Mouse (Mus musculus) CH12.LX (cell line): ENCODE results near the gene Dnajb1. TPM values are rescaled to one million over a fixed set of nuclear protein-coding genes. Genes with fewer than 3 reads are reported as not detected.

Experiments
- DNase-seq: peaks from one replicate; pipeline ENCODE4 v3.0.0-alpha.2; 2013; ENCODE audit errors: extremely low read depth
- H3K27ac ChIP-seq: 2 replicates; pipeline ENCODE4 v1.5.1; 2012; ENCODE audit warnings: low read depth, mild to moderate bottlenecking, control low read depth, moderate library complexity; ENCODE audit not compliant: insufficient read depth
- H3K27me3 ChIP-seq: replicated peaks from 2 replicates; pipeline ENCODE3; 2012; ENCODE audit warnings: inconsistent platforms
- H3K36me3 ChIP-seq, 2 experiments: replicated peaks in 1 of 2; 2 replicates each; pipeline versions ENCODE3 to v1.6.1; 2012; ENCODE audit warnings: inconsistent platforms in 1 of 2, low read length in 1 of 2, mild to moderate bottlenecking in 1 of 2, mixed read lengths in 1 of 2, moderate library complexity in 1 of 2; ENCODE audit not compliant: control insufficient read depth in 1 of 2, insufficient read depth in 1 of 2
- H3K4me1 ChIP-seq, 2 experiments: 2 replicates each; pipeline ENCODE4 v1.6.1; 2012; ENCODE audit warnings: inconsistent platforms in 1 of 2, moderate library complexity in 1 of 2; ENCODE audit not compliant: insufficient read depth in 2 of 2, control insufficient read depth in 1 of 2
- H3K4me2 ChIP-seq: 2 replicates; pipeline ENCODE4 v1.6.1; 2012; ENCODE audit warnings: low read depth, mild to moderate bottlenecking, control low read depth; ENCODE audit not compliant: poor library complexity, insufficient read depth, severe bottlenecking
- H3K4me3 ChIP-seq, 3 experiments: fragments of 150-350 bp in 1 of 3; sonication (generic) in 1 of 3; replicated peaks in 1 of 3; 2 replicates each; pipeline versions ENCODE3 to v1.5.1; 2011 to 2012; ENCODE audit warnings: low read depth in 2 of 3, low read length in 2 of 3, mild to moderate bottlenecking in 2 of 3, moderate library complexity in 2 of 3, control low read depth in 1 of 3, improper control_type of control experiment in 1 of 3, inconsistent platforms in 1 of 3, mixed read lengths in 1 of 3; ENCODE audit not compliant: poor library complexity in 1 of 3
- H3K79me2 ChIP-seq: replicated peaks from 2 replicates; pipeline ENCODE4 v1.6.1; 2012; ENCODE audit warnings: mild to moderate bottlenecking, moderate library complexity; ENCODE audit not compliant: control insufficient read depth, poor library complexity, insufficient read depth, severe bottlenecking; ENCODE audit errors: extremely low read depth
- H3K9ac ChIP-seq: 2 replicates; pipeline ENCODE4 v1.6.1; 2012; ENCODE audit warnings: low read depth, mild to moderate bottlenecking, control low read depth, moderate library complexity; ENCODE audit not compliant: insufficient read depth
- H3K9me3 ChIP-seq: replicated peaks from 2 replicates; pipeline ENCODE3; 2012; ENCODE audit warnings: low read length, inconsistent platforms, mixed read lengths
- CTCF ChIP-seq, 2 experiments: IDR thresholded peaks in 1 of 2; conservative IDR thresholded peaks in 1 of 2; 2 replicates each; pipeline ENCODE4 v1.5.1; 2011 to 2012; ENCODE audit warnings: low read depth in 2 of 2, low read length in 2 of 2, improper control_type of control experiment in 1 of 2, inconsistent platforms in 1 of 2, mild to moderate bottlenecking in 1 of 2, moderate library complexity in 1 of 2
- E2F4 ChIP-seq: IDR thresholded peaks from 2 replicates; pipeline ENCODE4 v1.6.1; 2011; ENCODE audit warnings: low read depth, low read length, improper control_type of control experiment; ENCODE audit not compliant: insufficient replicate concordance
- ELF1 ChIP-seq: IDR thresholded peaks from 2 replicates; pipeline ENCODE4 v1.6.1; 2014; ENCODE audit warnings: low read depth, mild to moderate bottlenecking, inconsistent platforms, low read length, improper control_type of control experiment
- EP300 ChIP-seq: IDR thresholded peaks from 2 replicates; pipeline ENCODE4 v1.6.1; 2011; ENCODE audit warnings: low read length, improper control_type of control experiment
- GABPA ChIP-seq: IDR thresholded peaks from 2 replicates; pipeline ENCODE4 v1.6.1; 2012; ENCODE audit warnings: low read depth, low read length, improper control_type of control experiment, inconsistent platforms; ENCODE audit not compliant: insufficient replicate concordance
- HCFC1 ChIP-seq: IDR thresholded peaks from 2 replicates; pipeline ENCODE4 v1.6.1; 2012; ENCODE audit warnings: low read depth, mild to moderate bottlenecking, inconsistent platforms, low read length, improper control_type of control experiment
- IRF4 ChIP-seq: IDR thresholded peaks from 2 replicates; pipeline ENCODE4 v1.6.1; 2014; ENCODE audit warnings: low read depth, mild to moderate bottlenecking, inconsistent platforms, low read length, improper control_type of control experiment
- JUN ChIP-seq: IDR thresholded peaks from 2 replicates; pipeline ENCODE4 v1.6.1; 2011; ENCODE audit warnings: low read depth, mild to moderate bottlenecking, low read length, improper control_type of control experiment, moderate library complexity; ENCODE audit not compliant: insufficient read depth
- KAT2A ChIP-seq: IDR thresholded peaks from 2 replicates; pipeline ENCODE4 v1.6.1; 2012; ENCODE audit warnings: low read length, improper control_type of control experiment, inconsistent platforms; ENCODE audit not compliant: insufficient replicate concordance
- MAFK ChIP-seq: IDR thresholded peaks from 2 replicates; pipeline ENCODE4 v1.6.1; 2011; ENCODE audit warnings: low read length, improper control_type of control experiment; ENCODE audit not compliant: insufficient replicate concordance
- MAZ ChIP-seq: IDR thresholded peaks from 2 replicates; pipeline ENCODE4 v1.6.1; 2012; ENCODE audit warnings: low read depth, mild to moderate bottlenecking, inconsistent platforms, low read length, improper control_type of control experiment, moderate library complexity
- MEF2A ChIP-seq: IDR thresholded peaks from 2 replicates; pipeline ENCODE4 v1.6.1; 2014; ENCODE audit warnings: low read depth, mild to moderate bottlenecking, inconsistent platforms, low read length, improper control_type of control experiment, borderline replicate concordance
- MXI1 ChIP-seq: IDR thresholded peaks from 2 replicates; pipeline ENCODE4 v1.6.1; 2011; ENCODE audit warnings: mild to moderate bottlenecking, low read depth, low read length, improper control_type of control experiment
- MYC ChIP-seq: IDR thresholded peaks from 2 replicates; pipeline ENCODE4 v1.6.1; 2011; ENCODE audit warnings: low read depth, mild to moderate bottlenecking, improper control_type of control experiment, low read length
- NELFE ChIP-seq: IDR thresholded peaks from 2 replicates; pipeline ENCODE4 v1.6.1; 2011; ENCODE audit warnings: low read depth, low read length, improper control_type of control experiment
- POLR2A ChIP-seq: IDR thresholded peaks from 2 replicates; pipeline ENCODE4 v1.6.1; 2011; ENCODE audit warnings: low read depth, mild to moderate bottlenecking, improper control_type of control experiment, low read length
- POLR2AphosphoS2 ChIP-seq: IDR thresholded peaks from 2 replicates; pipeline ENCODE4 v1.6.1; 2011; ENCODE audit warnings: low read depth, low read length, improper control_type of control experiment
- RAD21 ChIP-seq: IDR thresholded peaks from 2 replicates; pipeline ENCODE4 v1.6.1; 2011; ENCODE audit warnings: low read depth, mild to moderate bottlenecking, low read length, improper control_type of control experiment, moderate library complexity
- SMC3 ChIP-seq: IDR thresholded peaks from 2 replicates; pipeline ENCODE4 v1.6.1; 2011; ENCODE audit warnings: low read depth, low read length, improper control_type of control experiment
- TBP ChIP-seq: conservative IDR thresholded peaks from 2 replicates; pipeline ENCODE4 v1.6.1; 2011; ENCODE audit warnings: low read depth, low read length, improper control_type of control experiment
- TCF12 ChIP-seq: IDR thresholded peaks from 2 replicates; pipeline ENCODE4 v1.6.1; 2014; ENCODE audit warnings: low read depth, mild to moderate bottlenecking, inconsistent platforms, low read length, improper control_type of control experiment
- ZNF384 ChIP-seq: IDR thresholded peaks from 2 replicates; pipeline ENCODE4 v1.6.1; 2012; ENCODE audit warnings: low read depth, low read length, improper control_type of control experiment, inconsistent platforms
- dilution Hi-C: fragments of 300-500 bp; cut with MboI; formaldehyde crosslinking; loops from 2 replicates; pipeline ENCODE4 v1.14.3; 2020; ENCODE audit warnings: low sequenced_read_pairs; ENCODE audit not compliant: extremely low pct_unique_long_range_greater_than_20kb, extremely low pct_ligation_motif_present
- in situ Hi-C: fragments of 300-500 bp; cut with MboI; formaldehyde crosslinking; loops from 3 replicates; pipeline ENCODE4 v1.14.3; 2019; ENCODE audit warnings: low sequenced_read_pairs, low pct_ligation_motif_present, low pct_unique_long_range_greater_than_20kb, mixed read lengths
- polyA plus RNA-seq: library from polyadenylated mRNA; unstranded; fragments of >175 nt; gene quantifications from 2 replicates; pipeline ENCODE4 v1.2.1, GENCODE M21; 2012; ENCODE audit warnings: low read depth; ENCODE audit not compliant: insufficient read length
- total RNA-seq, 2 experiments: library from RNA; depleted of rRNA; stranded (reverse); fragments of 300-350 nt in 1 of 2; fragments of >200 nt in 1 of 2; gene quantifications; 2 replicates each; pipeline ENCODE4 v1.2.3; 2012 to 2014

Dnajb1 gene
- total and polyA plus RNA-seq, 3 experiments: 24.9 to 30.9 (median 30.7) TPM

DNA sequence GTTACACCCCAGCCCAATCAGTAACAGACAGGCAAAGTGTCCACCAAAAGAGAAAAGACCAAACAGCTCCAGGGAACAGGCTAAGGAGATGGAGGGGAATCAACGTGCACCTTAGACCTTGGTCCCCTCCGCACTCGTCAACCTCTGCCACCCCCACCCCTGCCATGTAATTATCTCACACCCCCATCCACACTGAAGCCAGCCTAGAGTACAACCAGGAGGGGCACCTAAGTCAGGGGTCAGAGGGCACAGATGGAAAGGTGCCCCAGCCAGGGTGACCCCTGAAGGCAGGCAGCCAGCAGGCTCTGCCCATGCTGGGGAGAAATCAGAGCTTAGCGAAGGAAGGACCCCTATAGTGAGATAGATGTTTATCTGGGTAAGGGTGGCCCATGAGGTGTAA lies 31.1 kb upstream of the Dnajb1 start:
- no peaks in the 10 kb centered on the region for H3K9me3 ChIP-seq
- TF ChIP-seq POLR2A (no peak), ELF1 (no peak), MAFK (no peak), NELFE (no peak), MXI1 (no peak), TCF12 (no peak), CTCF (conservative IDR thresholded peaks at IDR 0.05 in 1 of 2, IDR thresholded peaks at IDR 0.05 in 1 of 2; ENCODE audit: low read depth in 2 of 2, low read length in 2 of 2) (no peak)
- H3K27ac ChIP-seq: no peak overlapping the region
- H3K79me2 ChIP-seq: peaks cover 14% of the 10 kb centered on the region
- no peak overlapping the region for H3K9ac ChIP-seq
- H3K4me1 ChIP-seq: peaks cover 29 to 37% of the 10 kb centered on the region in 2 experiments
- H3K4me2 ChIP-seq: no peak overlapping the region
- DNase-seq: no peak
- in situ Hi-C loops: no loop called here
- no peak overlapping the region for H3K4me3 ChIP-seq
- no peaks in the 10 kb centered on the region for H3K27me3 ChIP-seq
- peaks cover 7 to 72% of the 10 kb centered on the region in 2 experiments for H3K36me3 ChIP-seq
- dilution Hi-C loops: no loop called here

DNA sequence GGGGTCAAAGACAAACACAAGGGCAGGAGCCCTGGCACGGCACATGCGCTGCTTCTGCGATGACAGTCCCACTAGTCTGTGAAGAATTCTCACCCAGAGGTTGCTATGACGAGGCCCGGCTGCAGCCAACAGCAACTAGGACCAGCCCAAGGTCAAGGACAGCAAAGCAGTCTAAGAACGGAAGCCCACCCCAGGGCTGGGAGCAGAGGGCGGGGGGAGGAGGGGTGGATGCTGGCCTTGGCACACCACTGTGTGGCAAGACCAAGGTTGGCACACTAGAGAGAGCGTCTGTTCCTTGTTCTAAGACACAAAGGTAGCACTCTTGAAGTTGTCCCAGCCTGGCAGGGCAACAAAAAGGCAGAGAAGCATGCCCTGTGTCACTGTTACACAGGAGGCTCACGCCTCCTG lies 30.6 kb upstream of the Dnajb1 start:
- Histone ChIP-seq H3K4me1 (peaks cover 27 to 32% of the 10 kb centered on the region in 2 experiments), H3K4me3 (no peak overlapping the region), H3K79me2 (peaks cover 10% of the 10 kb centered on the region), H3K36me3 (peaks cover 3 to 72% of the 10 kb centered on the region in 2 experiments), H3K27ac (no peak overlapping the region), H3K9ac (no peak overlapping the region), H3K27me3 (no peaks in the 10 kb centered on the region), H3K4me2 (no peak overlapping the region), H3K9me3 (no peaks in the 10 kb centered on the region)
- TF ChIP-seq POLR2A: no peak
- no peak for DNase-seq
- dilution Hi-C loops: no loop called here
- in situ Hi-C loops: no loop called here

DNA sequence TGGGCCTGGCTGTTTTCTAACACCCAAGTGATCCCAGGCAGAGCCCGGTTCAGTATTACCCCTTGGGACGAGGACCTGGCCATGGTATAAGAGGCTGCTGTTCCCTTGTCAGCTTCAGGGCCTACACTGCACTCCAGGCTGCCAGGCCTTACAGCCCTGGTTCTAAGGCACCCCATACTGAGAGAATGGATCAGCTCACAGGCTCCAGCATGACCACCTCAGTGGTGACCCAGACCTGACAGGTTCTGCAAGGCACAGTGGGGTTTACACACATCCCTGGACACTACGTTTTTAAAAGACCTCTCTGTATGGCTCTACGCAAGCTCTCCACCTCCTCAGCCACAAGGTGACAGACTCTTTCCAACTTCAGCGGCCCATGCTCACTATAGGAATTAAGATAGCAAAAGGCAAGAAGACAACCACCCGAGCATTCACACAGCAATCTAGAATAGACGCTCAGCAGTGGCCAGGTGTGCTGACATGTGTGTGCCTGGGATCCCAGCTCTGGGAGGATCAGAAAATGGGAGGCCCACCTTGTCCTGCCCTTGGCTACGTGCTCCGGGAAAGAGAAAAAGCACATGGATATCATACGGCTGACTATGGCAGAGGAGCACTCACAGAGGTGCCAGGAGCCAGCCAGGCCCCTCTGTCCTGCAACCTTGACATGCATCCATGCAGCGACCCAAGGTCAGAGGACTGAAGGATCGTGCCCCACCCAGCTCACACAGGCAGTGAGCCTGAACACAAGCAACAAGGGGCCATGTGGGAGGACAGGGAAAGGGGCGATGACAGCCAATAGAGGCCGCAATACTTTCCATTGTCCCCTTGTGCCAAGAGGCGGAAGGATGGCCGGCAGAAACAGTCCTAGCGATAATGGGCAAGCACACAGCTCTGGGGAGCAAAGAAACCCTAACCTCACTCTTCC lies 29.6 kb upstream of the Dnajb1 start:
- Histone ChIP-seq H3K36me3 (peaks cover 0 to 76% of the 10 kb centered on the region in 2 experiments), H3K27ac (no peak overlapping the region), H3K4me1 (peaks cover 24 to 29% of the 10 kb centered on the region in 2 experiments), H3K9ac (no peak overlapping the region), H3K4me2 (no peak overlapping the region), H3K4me3 (no peak overlapping the region), H3K9me3 (no peaks in the 10 kb centered on the region), H3K27me3 (no peaks in the 10 kb centered on the region), H3K79me2 (peaks cover 7% of the 10 kb centered on the region)
- no peak for DNase-seq
- in situ Hi-C loops: no loop called here
- dilution Hi-C loops: no loop called here
- TF ChIP-seq TCF12 (no peak), JUN (no peak), KAT2A (no peak), SMC3 (no peak), GABPA (no peak), IRF4 (no peak), MXI1 (no peak), POLR2AphosphoS2 (no peak), MAZ (no peak), ELF1 (no peak), MYC (no peak), CTCF (conservative IDR thresholded peaks at IDR 0.05 in 1 of 2, IDR thresholded peaks at IDR 0.05 in 1 of 2; ENCODE audit: low read depth in 2 of 2, low read length in 2 of 2) (no peak), TBP (no peak), ZNF384 (no peak), E2F4 (no peak), EP300 (no peak), RAD21 (no peak), MEF2A (no peak), HCFC1 (no peak)
